Mouse (Mus musculus) urinary bladder, postnatal 14 days (tissue): Measurements from ENCODE around the gene Megf8.
"Not testable (repeated sequence)": the region's sequence is repeated elsewhere in the genome, so short reads cannot be mapped to it uniquely, and the experiment has no call there.

ENCODE experiments used
- DNase-seq: peaks from one replicate; pipeline ENCODE4 v3.0.0; 2021; ENCODE audit warnings: low spot score

The Megf8 gene

GRCm38 (mm10) chr7:25383385-25383784 is 66.4 kb downstream of the Megf8 start:
- no peak for DNase-seq

- DNase-seq, result no peak
Observed at GRCm38 (mm10) chr7:25383891-25384290, 66.9 kb downstream of the Megf8 start.

GRCm38 (mm10) chr7:25384318-25384717 is 67.4 kb downstream of the Megf8 start:
- DNase-seq, result no peak

GRCm38 (mm10) chr7:25384818-25385217 is 67.9 kb downstream of the Megf8 start:
- DNase-seq, result no peak

GRCm38 (mm10) chr7:25385259-25385658 is 68.3 kb downstream of the Megf8 start:
- no peak for DNase-seq

GRCm38 (mm10) chr7:25385850-25386555 is 69.0 kb downstream of the Megf8 start:
- DNase-seq, result peak; percentile 79

- DNase-seq, result no peak
Observed at GRCm38 (mm10) chr7:25387811-25388440, 71.0 kb downstream of the Megf8 start.

GRCm38 (mm10) chr7:25388916-25389315 is 72.0 kb downstream of the Megf8 start:
- no peak for DNase-seq

- DNase-seq, result peak; percentile 82
Observed at GRCm38 (mm10) chr7:25390054-25390770, 73.2 kb downstream of the Megf8 start.

GRCm38 (mm10) chr7:25390986-25391385 is 74.0 kb downstream of the Megf8 start:
- no peak for DNase-seq

GRCm38 (mm10) chr7:25391856-25392453 is 75.0 kb downstream of the Megf8 start:
- DNase-seq, result no peak

- DNase-seq, result no peak
Observed at GRCm38 (mm10) chr7:25392851-25393250, 75.9 kb downstream of the Megf8 start.

GRCm38 (mm10) chr7:25393451-25394210 is 76.7 kb downstream of the Megf8 start:
- DNase-seq, result no peak

GRCm38 (mm10) chr7:25394754-25395153 is 77.8 kb downstream of the Megf8 start:
- no peak for DNase-seq

- no peak for DNase-seq
Observed at GRCm38 (mm10) chr7:25395186-25395557, 78.2 kb downstream of the Megf8 start.

- DNase-seq, result peak; percentile 97
Observed at GRCm38 (mm10) chr7:25395558-25396521, 78.9 kb downstream of the Megf8 start.

GRCm38 (mm10) chr7:25396621-25397020 is 79.7 kb downstream of the Megf8 start:
- no peak for DNase-seq

- no peak for DNase-seq
Observed at GRCm38 (mm10) chr7:25398610-25399009, 81.6 kb downstream of the Megf8 start, which contains the start of gene Lipe. TSS of gene Lipe (minus strand) at chr7:25398710.

- DNase-seq, result not testable (repeated sequence)
Observed at GRCm38 (mm10) chr7:25399028-25399427, 82.1 kb downstream of the Megf8 start.

GRCm38 (mm10) chr7:25401551-25401950 is 84.6 kb downstream of the Megf8 start:
- no peak for DNase-seq

- DNase-seq, result no peak
Observed at GRCm38 (mm10) chr7:25401986-25402385, 85.0 kb downstream of the Megf8 start.
